Mouse (Mus musculus) intestine, embryonic 14.5 days (tissue): ENCODE measurements at regions not wholly inside any gene's neighbourhood (a gene's known extent, or its start where the extent isn't known, plus 50 kb on each side); places are given as distances from the start of the nearest gene placed in this dataset.

Experiments used
- ATAC-seq: fragments of 200-750 bp; cut with Nextera tagmentation; replicated peaks from 2 replicates; pipeline ENCODE4 v1.8.0; 2017; ENCODE audit warnings: low read depth, moderate number of reproducible peaks, moderate TSS enrichment, moderate library complexity; ENCODE audit not compliant: low FRiP score, low TSS enrichment
- DNase-seq: peaks from one replicate; pipeline ENCODE4 v3.0.0-alpha.2; 2018; ENCODE audit warnings: low spot score
- H3K27ac ChIP-seq: fragments of 300-500 bp; sonication (generic); 2 replicates; pipeline ENCODE4 v1.5.1; 2014; ENCODE audit warnings: low read depth, mild to moderate bottlenecking, control low read depth
- H3K27me3 ChIP-seq: fragments of 300-500 bp; sonication (generic); replicated peaks from 2 replicates; pipeline ENCODE4 v1.6.1; 2014; ENCODE audit warnings: low read length, control low read depth; ENCODE audit not compliant: control insufficient read depth, insufficient read depth
- H3K36me3 ChIP-seq: fragments of 300-500 bp; sonication (generic); 2 replicates; pipeline ENCODE4 v1.6.1; 2014; ENCODE audit warnings: low read length, control low read depth; ENCODE audit not compliant: control insufficient read depth, insufficient read depth
- H3K4me1 ChIP-seq: fragments of 300-500 bp; sonication (generic); replicated peaks from 2 replicates; pipeline ENCODE4 v1.6.1; 2014; ENCODE audit warnings: low read length, control low read depth, mixed read lengths; ENCODE audit not compliant: control insufficient read depth, insufficient read depth
- H3K4me2 ChIP-seq: fragments of 300-500 bp; sonication (generic); 2 replicates; pipeline ENCODE4 v1.6.1; 2014; ENCODE audit warnings: low read length
- H3K4me3 ChIP-seq: fragments of 300-500 bp; sonication (generic); 2 replicates; pipeline ENCODE4 v1.5.1; 2014; ENCODE audit warnings: low read depth, low read length, control low read depth, mixed read lengths
- H3K9ac ChIP-seq: fragments of 300-500 bp; sonication (generic); 2 replicates; pipeline ENCODE4 v1.6.1; 2014; ENCODE audit warnings: mild to moderate bottlenecking, low read length
- H3K9me3 ChIP-seq: fragments of 300-500 bp; sonication (generic); 2 replicates; pipeline ENCODE4 v1.6.1; 2016; ENCODE audit warnings: low read length, control low read depth; ENCODE audit not compliant: control insufficient read depth
- WGBS: fragments of 180-500 bp; shearing (Covaris S2); extraction: QIAGEN DNeasy Blood & Tissue Kit; methylation state at CpG from one replicate; pipeline ENCODE4 v1.1.7; 2014; 5-methylcytosine and 5-hydroxymethylcytosine counted together

- no peaks in the 10 kb centered on the region for H3K36me3 ChIP-seq
- no peak overlapping the region for H3K27ac ChIP-seq
- 35% methylated on average over 9 of the region's 9 CpGs for WGBS
- DNase-seq: no peak
- no peaks in the 10 kb centered on the region for H3K9me3 ChIP-seq
- ATAC-seq: no peak
- peaks cover 19% of the 10 kb centered on the region for H3K4me1 ChIP-seq
- no peak overlapping the region for H3K9ac ChIP-seq
- peak overlapping the region; percentile 38 for H3K4me2 ChIP-seq
- no peak overlapping the region for H3K4me3 ChIP-seq
- H3K27me3 ChIP-seq: no peaks in the 10 kb centered on the region
These were observed 276.3 kb downstream of the Rybp start for GRCm38 (mm10) chr6:100010954-100011481.

DNA sequence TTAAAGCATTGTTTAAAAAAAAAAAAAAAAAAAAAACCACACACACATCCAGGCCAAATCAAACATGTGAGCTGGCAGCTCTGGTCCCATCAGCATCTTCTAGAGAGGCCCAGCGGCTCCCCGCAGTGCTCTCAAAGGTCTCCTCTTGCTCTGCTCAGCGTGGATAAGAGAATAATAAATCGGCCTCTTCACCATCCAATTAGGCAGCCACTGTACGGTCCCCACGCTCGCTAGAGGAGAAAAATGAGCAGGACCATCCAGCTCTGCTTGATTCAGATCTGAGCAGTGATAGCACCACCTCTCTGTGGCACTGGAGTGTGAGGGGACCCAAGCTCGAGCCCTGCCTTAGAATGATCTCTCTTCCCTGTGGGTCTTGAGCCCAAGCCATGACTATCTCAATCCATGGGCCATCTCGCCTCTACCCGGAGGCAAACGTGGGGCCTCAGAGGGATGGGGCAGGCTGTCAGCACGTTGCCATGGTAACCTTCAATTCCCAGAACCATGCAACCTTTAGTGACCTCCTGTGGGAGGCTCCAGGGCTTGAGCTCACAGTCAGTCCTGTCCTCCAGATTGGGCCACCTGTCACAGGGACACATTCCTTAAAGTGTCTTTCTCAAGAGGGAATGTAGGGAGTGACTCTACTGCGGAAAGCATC, 273.6 kb upstream of the Prok2 start:
- no peak for DNase-seq
- Histone ChIP-seq H3K27ac (no peak overlapping the region), H3K9ac (no peak overlapping the region), H3K4me2 (no peak overlapping the region), H3K4me3 (no peak overlapping the region), H3K36me3 (no peaks in the 10 kb centered on the region), H3K4me1 (peaks cover 13% of the 10 kb centered on the region), H3K27me3 (no peaks in the 10 kb centered on the region), H3K9me3 (no peaks in the 10 kb centered on the region)
- 49% methylated on average over 13 of the region's 13 CpGs for WGBS
- ATAC-seq: 0 out of 2 replicates have a peak, but pooled peaks have one; percentile 28

GRCm38 (mm10) chr6:99995970-99996956, 270.1 kb upstream of the Prok2 start:
- Histone ChIP-seq H3K4me2 (no peak overlapping the region), H3K4me3 (no peak overlapping the region), H3K9me3 (no peaks in the 10 kb centered on the region), H3K9ac (no peak overlapping the region), H3K27ac (peak overlapping the region; percentile 9; the same call in 1 of the 2 replicates), H3K4me1 (peaks cover 26% of the 10 kb centered on the region), H3K36me3 (no peaks in the 10 kb centered on the region), H3K27me3 (no peaks in the 10 kb centered on the region)
- peak; percentile 62; the same call in 1 of the 2 replicates for ATAC-seq
- no peak for DNase-seq
- 53% methylated on average over 15 of the region's 15 CpGs for WGBS

GRCm38 (mm10) chr6:99994026-99994425, 267.8 kb upstream of the Prok2 start:
- Histone ChIP-seq H3K27ac (no peak overlapping the region), H3K9me3 (no peaks in the 10 kb centered on the region), H3K9ac (no peak overlapping the region), H3K36me3 (no peaks in the 10 kb centered on the region), H3K27me3 (no peaks in the 10 kb centered on the region), H3K4me3 (no peak overlapping the region), H3K4me2 (no peak overlapping the region), H3K4me1 (peaks cover 30% of the 10 kb centered on the region)
- ATAC-seq (no peak), DNase-seq (no peak)
- 39% methylated on average over 3 of the region's 3 CpGs for WGBS

GRCm38 (mm10) chr6:99991079-99991478, 264.9 kb upstream of the Prok2 start:
- Histone ChIP-seq H3K9me3 (no peaks in the 10 kb centered on the region), H3K4me3 (no peak overlapping the region), H3K27me3 (no peaks in the 10 kb centered on the region; the same call in 1 of the 2 replicates), H3K27ac (peak overlapping the region; percentile 77), H3K4me2 (no peak overlapping the region), H3K4me1 (peaks cover 23% of the 10 kb centered on the region), H3K36me3 (no peaks in the 10 kb centered on the region), H3K9ac (no peak overlapping the region)
- DNase-seq (peak; percentile 87), ATAC-seq (peak; percentile 86)
- 13% methylated on average over 7 of the region's 7 CpGs for WGBS

- H3K4me1 ChIP-seq: peaks cover 21% of the 10 kb centered on the region
- H3K27ac ChIP-seq: peak overlapping the region; percentile 77; the same call in 1 of the 2 replicates
- no peaks in the 10 kb centered on the region for H3K36me3 ChIP-seq
- DNase-seq (no peak), ATAC-seq (peak; percentile 16; the same call in 1 of the 2 replicates)
- H3K4me2 ChIP-seq: no peak overlapping the region
- 78% methylated on average over 6 of the region's 6 CpGs for WGBS
- no peak overlapping the region for H3K9ac ChIP-seq
- H3K9me3 ChIP-seq: no peaks in the 10 kb centered on the region
- H3K27me3 ChIP-seq: peaks cover 1% of the 10 kb centered on the region; the same call in 1 of the 2 replicates
- no peak overlapping the region for H3K4me3 ChIP-seq
These were observed 264.4 kb upstream of the Prok2 start for GRCm38 (mm10) chr6:99990604-99991003.

DNA sequence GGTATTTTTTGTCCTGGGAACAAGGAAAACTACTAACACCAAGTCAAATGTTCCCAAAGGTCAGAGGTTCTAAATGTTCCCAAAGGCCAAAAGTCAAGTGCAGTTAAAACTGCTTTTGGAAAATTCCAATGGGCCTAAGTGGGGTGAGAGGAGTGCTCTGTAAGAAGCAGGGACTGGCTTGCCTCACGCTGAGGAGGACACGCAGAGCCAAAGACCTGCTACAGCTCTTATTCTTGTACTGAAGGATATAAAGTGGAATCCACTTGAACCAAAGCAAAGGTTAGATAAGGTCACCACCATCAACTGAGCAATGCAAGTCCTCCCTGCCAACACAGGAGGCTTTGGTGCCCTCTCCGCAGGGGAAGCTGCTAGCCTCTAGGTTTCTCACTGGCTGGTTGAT, 260.3 kb upstream of the Prok2 start:
- Histone ChIP-seq H3K27ac (no peak overlapping the region), H3K27me3 (peaks cover 8% of the 10 kb centered on the region; the same call in 1 of the 2 replicates), H3K9me3 (no peaks in the 10 kb centered on the region), H3K4me2 (no peak overlapping the region), H3K4me1 (peaks cover 21% of the 10 kb centered on the region), H3K9ac (no peak overlapping the region), H3K4me3 (no peak overlapping the region), H3K36me3 (no peaks in the 10 kb centered on the region)
- 67% methylated on average over 3 of the region's 3 CpGs for WGBS
- no peak for DNase-seq
- no peak for ATAC-seq

DNA sequence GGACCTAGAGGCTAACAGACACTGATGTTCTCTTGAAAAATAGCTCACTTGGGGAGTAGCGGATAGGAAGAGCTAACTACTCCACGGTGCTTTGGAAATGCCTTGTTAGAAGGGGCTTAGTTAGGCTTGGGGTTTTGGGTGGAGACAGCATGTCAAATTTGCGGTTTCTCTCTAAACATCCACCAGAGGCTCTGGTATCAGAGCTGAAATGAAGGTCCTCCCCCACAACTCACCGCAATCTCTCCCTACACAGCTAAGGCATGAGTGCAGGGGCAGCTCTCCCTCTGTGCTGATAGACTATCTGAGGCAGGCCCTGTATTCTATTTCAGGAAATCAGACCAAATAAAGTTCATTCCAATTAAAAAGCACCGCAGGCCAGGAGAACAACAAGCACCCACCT, 259.1 kb upstream of the Prok2 start:
- Histone ChIP-seq H3K9me3 (no peaks in the 10 kb centered on the region), H3K4me1 (peaks cover 10% of the 10 kb centered on the region), H3K36me3 (no peaks in the 10 kb centered on the region), H3K27me3 (peaks cover 8% of the 10 kb centered on the region; the same call in 1 of the 2 replicates), H3K27ac (no peak overlapping the region), H3K9ac (no peak overlapping the region), H3K4me3 (no peak overlapping the region), H3K4me2 (no peak overlapping the region)
- DNase-seq (no peak), ATAC-seq (no peak)
- WGBS: 37% methylated on average over 5 of the region's 5 CpGs
